Mouse (Mus musculus) kidney, adult 2 months (tissue): Measurements from ENCODE around the gene Nfib.

ENCODE experiments used
- CTCF ChIP-seq: fragments of 200-500 bp; conservative IDR thresholded peaks from 2 replicates; pipeline ENCODE4 v1.5.1; 2011; ENCODE audit warnings: low read depth, mild to moderate bottlenecking, control low read depth, low read length, moderate library complexity, mixed read lengths; ENCODE audit not compliant: insufficient read depth, insufficient read length
- POLR2A ChIP-seq: fragments of 200-500 bp; IDR thresholded peaks from one replicate; pipeline ENCODE4 v1.6.1; 2011; ENCODE audit warnings: low read depth, low read length, control low read depth

- TF ChIP-seq CTCF = no peak
- no peak for TF ChIP-seq POLR2A
These were observed 401.2 kb downstream of the Nfib start for GRCm38 (mm10) chr4:82304148-82304871.
